Mouse (Mus musculus) MEL (cell line): ENCODE measurements around the gene Mrpl40.

ENCODE experiments used
- CHD1 ChIP-seq: IDR thresholded peaks from 2 replicates; pipeline ENCODE4 v1.6.1; 2012; ENCODE audit warnings: low read depth, mild to moderate bottlenecking, inconsistent platforms, low read length, improper control_type of control experiment
- GABPA ChIP-seq: IDR thresholded peaks from 2 replicates; pipeline ENCODE4 v1.6.1; 2012; ENCODE audit warnings: low read depth, mild to moderate bottlenecking, inconsistent platforms, low read length, improper control_type of control experiment, moderate library complexity

DNA sequence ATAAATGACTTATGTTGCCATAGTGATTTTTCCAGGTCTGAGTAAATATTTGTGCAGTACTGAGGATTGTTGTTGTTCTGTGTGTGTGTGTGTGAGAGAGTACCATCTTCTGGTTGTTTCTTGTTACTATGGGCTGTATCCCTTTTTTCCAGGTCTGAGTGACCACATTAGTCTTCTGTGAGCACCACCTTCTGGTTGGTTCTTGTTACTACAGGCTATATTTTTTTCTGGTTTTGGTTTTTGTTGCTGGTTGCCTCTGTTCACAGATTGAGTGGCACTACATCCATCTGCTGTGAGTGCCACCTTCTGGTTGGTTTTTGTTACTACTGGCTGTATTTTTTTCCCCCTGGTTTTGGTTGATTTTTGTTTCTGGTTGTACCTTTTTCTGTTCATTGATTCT is 18.1 kb downstream of the Mrpl40 start:
- TF ChIP-seq GABPA (no peak), CHD1 (no peak)
